Mouse (Mus musculus): ENCODE measurements around the gene Mark2.

GRCm38 (mm10) chr19:7266421-7266831 is 75.2 kb downstream of the Mark2 start:
- TF ChIP-seq CTCF (IDR thresholded peaks at IDR 0.05; ENCODE audit: borderline replicate concordance, insufficient read depth, low read length) (no peak), POLR2A (IDR thresholded peaks at IDR 0.05; ENCODE audit: low read depth, low read length) (no peak)

Measured in embryonic fibroblast, embryonic 13.5 days (primary cell).